Mouse (Mus musculus): ENCODE measurements around the gene Ift46.
A peak's percentile ranks its signal among the peaks of the same experiment; 100 is the strongest.
"Not testable (repeated sequence)": the region's sequence is repeated elsewhere in the genome, so short reads cannot be mapped to it uniquely, and the experiment has no call there.

The Ift46 gene

GRCm38 (mm10) chr9:44736301-44736700, 31.4 kb upstream of the Ift46 start:
- no peak for DNase-seq

GRCm38 (mm10) chr9:44737240-44737949, 30.3 kb upstream of the Ift46 start:
- DNase-seq, result no peak

GRCm38 (mm10) chr9:44740663-44741192, 27.0 kb upstream of the Ift46 start:
- no peak for DNase-seq

GRCm38 (mm10) chr9:44745371-44745770, 22.3 kb upstream of the Ift46 start:
- DNase-seq, result no peak

- no peak for DNase-seq
Observed at GRCm38 (mm10) chr9:44746666-44747065, 21.0 kb upstream of the Ift46 start.

GRCm38 (mm10) chr9:44747341-44747740, 20.4 kb upstream of the Ift46 start:
- DNase-seq, result no peak

GRCm38 (mm10) chr9:44748473-44748872, 19.2 kb upstream of the Ift46 start:
- DNase-seq, result no peak

GRCm38 (mm10) chr9:44760873-44761272, 6.8 kb upstream of the Ift46 start:
- DNase-seq, result no peak

- not testable (repeated sequence) for DNase-seq
Observed at GRCm38 (mm10) chr9:44768029-44768394, 304 bp downstream of the Ift46 start.

GRCm38 (mm10) chr9:44771376-44771775, 3.7 kb downstream of the Ift46 start:
- no peak for DNase-seq

GRCm38 (mm10) chr9:44772392-44772749, 4.7 kb downstream of the Ift46 start:
- DNase-seq, result no peak

- DNase-seq, result peak; percentile 94
Observed at GRCm38 (mm10) chr9:44772750-44773651, 5.3 kb downstream of the Ift46 start.

- DNase-seq, result no peak
Observed at GRCm38 (mm10) chr9:44792842-44793241, 25.1 kb downstream of the Ift46 start.

GRCm38 (mm10) chr9:44798298-44798697, 30.6 kb downstream of the Ift46 start:
- DNase-seq, result no peak

GRCm38 (mm10) chr9:44799102-44799957, 31.6 kb downstream of the Ift46 start, which contains the start of gene Tmem25:
Tmem25 (minus strand) TSS chr9:44799307.
- DNase-seq, result peak; percentile 91

- no peak for DNase-seq
Observed at GRCm38 (mm10) chr9:44799958-44800324, 32.2 kb downstream of the Ift46 start.

- no peak for DNase-seq
Observed at GRCm38 (mm10) chr9:44801669-44802068, 34.0 kb downstream of the Ift46 start.

GRCm38 (mm10) chr9:44802808-44803450, 35.2 kb downstream of the Ift46 start, which contains the start of gene Ttc36:
Ttc36 (minus strand) TSS chr9:44803072.
- no peak for DNase-seq

- no peak for DNase-seq
Observed at GRCm38 (mm10) chr9:44804678-44805077, 37.0 kb downstream of the Ift46 start.

GRCm38 (mm10) chr9:44805536-44805935, 37.8 kb downstream of the Ift46 start:
- DNase-seq, result no peak

GRCm38 (mm10) chr9:44807141-44807540, 39.4 kb downstream of the Ift46 start:
- DNase-seq, result no peak

- no peak for DNase-seq
Observed at GRCm38 (mm10) chr9:44807778-44808177, 40.1 kb downstream of the Ift46 start.

Measured in layer of hippocampus, adult 9-11 months (tissue).